Mouse (Mus musculus) lung, embryonic 14.5 days (tissue): Measurements from ENCODE around the gene Hist3h2a. TPM values are rescaled to one million over a fixed set of nuclear protein-coding genes. Genes with fewer than 3 reads are reported as not detected.

Experiments used
- ATAC-seq: fragments of 200-750 bp; cut with Nextera tagmentation; 2 replicates; pipeline ENCODE4 v1.8.0; 2017; ENCODE audit warnings: mild to moderate bottlenecking, moderate TSS enrichment, moderate library complexity; ENCODE audit not compliant: insufficient read depth
- DNase-seq: peaks from one replicate; pipeline ENCODE4 v3.0.0-alpha.2; 2015
- H3K27ac ChIP-seq: fragments of 300-500 bp; sonication (generic); 2 replicates; pipeline ENCODE4 v1.5.1; 2014; ENCODE audit warnings: low read depth, mild to moderate bottlenecking, moderate library complexity
- H3K27me3 ChIP-seq: fragments of 300-500 bp; sonication (generic); 2 replicates; pipeline ENCODE4 v1.6.1; 2014; ENCODE audit warnings: low read length, control low read depth; ENCODE audit not compliant: insufficient read depth
- H3K36me3 ChIP-seq: fragments of 300-500 bp; sonication (generic); 2 replicates; pipeline ENCODE4 v1.6.1; 2014; ENCODE audit warnings: control low read depth; ENCODE audit not compliant: insufficient read depth
- H3K4me1 ChIP-seq: fragments of 300-500 bp; sonication (generic); 2 replicates; pipeline ENCODE4 v1.6.1; 2014; ENCODE audit warnings: antibody characterized with exemption, control low read depth; ENCODE audit not compliant: insufficient read depth
- H3K4me2 ChIP-seq: fragments of 300-500 bp; sonication (generic); 2 replicates; pipeline ENCODE4 v1.6.1; 2014; ENCODE audit warnings: mild to moderate bottlenecking
- H3K4me3 ChIP-seq: fragments of 300-500 bp; sonication (generic); 2 replicates; pipeline ENCODE4 v1.5.1; 2014; ENCODE audit warnings: low read depth, low read length
- H3K9ac ChIP-seq: fragments of 300-500 bp; sonication (generic); 2 replicates; pipeline ENCODE4 v1.6.1; 2014
- H3K9me3 ChIP-seq: fragments of 300-500 bp; sonication (generic); 2 replicates; pipeline ENCODE4 v1.6.1; 2016; ENCODE audit warnings: low read depth, low read length, control low read depth
- CTCF ChIP-seq: IDR thresholded peaks from 2 replicates; pipeline ENCODE4 v1.5.1; 2016; ENCODE audit warnings: antibody characterized with exemption, low read depth
- WGBS: fragments of 180-500 bp; shearing (Covaris S2); extraction: QIAGEN DNeasy Blood & Tissue Kit; methylation state at CpG from one replicate; pipeline ENCODE4 v1.1.7; 2014; 5-methylcytosine and 5-hydroxymethylcytosine counted together
- polyA plus RNA-seq: library from polyadenylated mRNA; unstranded; fragments of >200 nt; fragmentation: Nextera tagmentation; extraction: Ambion mirVana; gene quantifications from 2 replicates; pipeline ENCODE4 v1.2.1, GENCODE M21; 2014

Gene Hist3h2a
- polyA plus RNA-seq, 1 experiment from 2014 or later, result 18.1 TPM

DNA sequence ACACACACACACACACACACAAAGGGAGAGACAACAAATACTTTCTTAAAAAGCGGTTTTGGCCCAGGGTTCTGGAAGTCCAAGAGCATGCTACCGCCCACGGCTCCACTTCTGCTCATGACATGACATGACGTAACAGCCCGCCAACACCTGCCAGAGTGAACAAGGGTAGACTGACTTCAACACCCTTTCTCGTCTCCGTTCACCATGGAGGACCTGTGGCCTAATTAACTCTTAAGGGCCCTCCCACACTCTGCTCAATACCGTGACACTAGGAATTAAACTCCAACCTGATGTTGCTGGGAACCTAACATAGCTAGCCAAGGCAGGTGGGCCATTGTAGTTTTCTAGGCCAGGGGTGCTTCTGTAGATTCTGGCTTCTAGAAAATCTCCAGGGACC, 14.5 kb downstream of the Hist3h2a start:
- H3K36me3 ChIP-seq, result peaks cover 13% of the 10 kb centered on the region; the same call in 1 of the 2 replicates
- no peaks in the 10 kb centered on the region for H3K9me3 ChIP-seq
- no peak overlapping the region for H3K4me2 ChIP-seq
- no peak for TF ChIP-seq CTCF
- H3K9ac ChIP-seq, result no peak overlapping the region
- DNase-seq, result no peak
- no peaks in the 10 kb centered on the region for H3K27me3 ChIP-seq
- H3K4me1 ChIP-seq, result no peaks in the 10 kb centered on the region
- no peak overlapping the region for H3K4me3 ChIP-seq
- ATAC-seq, result no peak
- 64% methylated on average over 8 of the region's 8 CpGs for WGBS
- H3K27ac ChIP-seq, result 0 out of 2 replicates have a peak overlapping the region, but pooled peaks have one; percentile 36

DNA sequence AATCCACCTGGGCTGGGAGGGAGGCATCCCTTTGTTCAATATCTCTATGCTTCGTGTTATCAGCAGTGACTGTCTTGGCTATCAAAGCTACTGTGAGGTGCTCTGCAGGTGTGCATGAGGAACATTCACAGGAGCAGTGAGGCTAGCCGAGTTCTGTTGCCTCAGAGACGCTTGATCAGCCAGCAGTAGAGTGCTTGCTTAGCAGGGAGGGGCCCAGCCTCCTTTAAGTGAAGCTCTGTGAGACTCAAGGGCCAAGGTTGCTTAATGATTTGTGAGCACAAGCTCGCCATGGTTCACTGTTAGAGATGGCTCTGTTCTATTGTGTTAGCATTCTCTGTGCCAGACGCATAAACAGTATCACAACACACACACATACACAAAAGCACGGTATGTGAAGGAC, 15.2 kb downstream of the Hist3h2a start:
- no peak overlapping the region for H3K27ac ChIP-seq
- DNase-seq (peak; percentile 55), ATAC-seq (no peak; the same call in 1 of the 2 replicates)
- H3K9me3 ChIP-seq, result no peaks in the 10 kb centered on the region
- H3K9ac ChIP-seq, result no peak overlapping the region
- no peak overlapping the region for H3K4me3 ChIP-seq
- peaks cover 13% of the 10 kb centered on the region; the same call in 1 of the 2 replicates for H3K36me3 ChIP-seq
- H3K4me1 ChIP-seq, result no peaks in the 10 kb centered on the region
- no peak for TF ChIP-seq CTCF
- 59% methylated on average over 6 of the region's 6 CpGs for WGBS
- H3K4me2 ChIP-seq, result no peak overlapping the region
- no peaks in the 10 kb centered on the region for H3K27me3 ChIP-seq

DNA sequence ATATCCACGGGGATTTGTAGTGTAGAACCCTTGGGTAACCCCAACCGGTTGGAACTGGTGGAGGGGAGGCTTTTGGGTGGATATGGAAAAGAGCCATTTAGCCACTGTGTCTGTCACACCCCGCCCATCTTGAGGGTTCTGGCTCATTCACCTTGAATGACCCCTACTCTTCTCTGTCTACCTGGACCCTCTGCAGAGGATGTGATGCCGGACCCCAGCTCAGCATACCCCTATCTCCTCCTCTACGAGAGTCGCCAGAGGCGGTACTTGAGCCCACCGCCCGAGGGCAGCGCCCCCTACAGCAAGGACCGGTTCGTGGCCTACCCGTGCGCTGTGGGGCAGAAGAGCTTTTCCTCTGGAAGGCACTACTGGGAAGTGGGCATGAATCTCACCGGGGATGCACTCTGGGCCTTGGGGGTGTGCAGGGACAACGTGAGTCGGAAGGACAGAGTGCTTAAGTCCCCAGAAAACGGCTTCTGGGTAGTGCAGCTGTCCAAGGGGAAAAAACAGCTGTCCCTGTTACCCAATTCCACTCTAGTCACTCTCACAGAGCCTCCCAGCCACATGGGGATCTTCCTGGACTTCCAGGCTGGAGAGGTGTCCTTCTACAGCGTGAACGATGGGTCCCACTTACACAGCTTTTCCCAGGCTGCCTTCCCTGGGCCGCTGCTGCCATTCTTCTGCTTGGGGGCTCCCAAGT, 16.5 kb downstream of the Hist3h2a start:
- Histone ChIP-seq H3K4me1 (no peaks in the 10 kb centered on the region), H3K27ac (no peak overlapping the region), H3K27me3 (no peaks in the 10 kb centered on the region), H3K4me3 (no peak overlapping the region), H3K4me2 (no peak overlapping the region), H3K9ac (no peak overlapping the region), H3K36me3 (peaks cover 13% of the 10 kb centered on the region; the same call in 1 of the 2 replicates), H3K9me3 (no peaks in the 10 kb centered on the region)
- DNase-seq (no peak), ATAC-seq (no peak)
- WGBS, result 82% methylated on average over 21 of the region's 21 CpGs
- TF ChIP-seq CTCF, result peak; percentile 13; the same call in 1 of the 2 replicates

DNA sequence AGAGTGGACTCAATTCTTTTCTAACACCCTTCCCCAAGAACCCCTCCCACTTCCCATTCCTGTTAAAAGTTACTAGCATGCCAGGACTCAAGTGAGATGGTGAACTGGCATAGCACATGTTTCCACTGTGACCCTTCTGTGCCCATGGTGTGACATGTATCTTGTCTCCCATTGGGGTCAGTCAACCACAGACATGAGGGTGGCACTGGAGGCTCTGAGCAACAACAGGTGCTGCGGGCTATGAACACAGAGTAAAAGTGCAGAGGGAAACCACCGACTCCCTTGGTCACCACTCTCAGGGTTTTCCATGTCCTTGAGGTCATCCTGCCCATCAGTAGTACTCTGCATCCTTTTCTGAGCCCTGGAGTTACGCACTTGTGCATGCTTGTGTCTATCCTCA, 17.3 kb downstream of the Hist3h2a start:
- Histone ChIP-seq H3K9ac (no peak overlapping the region), H3K4me3 (no peak overlapping the region), H3K27ac (no peak overlapping the region), H3K36me3 (peaks cover 13% of the 10 kb centered on the region; the same call in 1 of the 2 replicates), H3K4me2 (no peak overlapping the region), H3K27me3 (no peaks in the 10 kb centered on the region), H3K4me1 (no peaks in the 10 kb centered on the region), H3K9me3 (no peaks in the 10 kb centered on the region)
- ATAC-seq (no peak), DNase-seq (no peak)
- no peak for TF ChIP-seq CTCF
- 94% methylated on average over 3 of the region's 3 CpGs for WGBS

DNA sequence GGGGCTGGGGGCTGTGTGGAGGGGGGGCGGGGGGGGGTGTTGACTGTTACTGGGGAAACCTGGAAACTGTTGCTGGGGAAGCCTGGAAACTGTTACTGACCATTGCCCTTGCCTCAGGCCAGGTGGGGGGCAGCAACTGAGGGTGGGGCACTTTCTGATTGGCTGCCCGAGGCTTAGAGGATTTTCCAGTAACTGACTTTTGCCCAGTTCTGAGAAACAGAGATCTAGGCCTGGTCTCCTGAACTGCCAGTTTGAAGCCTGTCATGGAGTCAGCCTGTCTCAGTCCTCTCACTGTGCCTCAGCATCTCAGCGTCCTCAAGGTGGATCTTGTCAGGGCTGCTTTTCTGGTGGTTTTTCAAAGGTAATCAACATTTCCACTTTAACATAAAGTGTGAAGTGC, 19.9 kb downstream of the Hist3h2a start:
- no peak for ATAC-seq
- 87% methylated on average over 3 of the region's 3 CpGs for WGBS
- DNase-seq, result no peak

DNA sequence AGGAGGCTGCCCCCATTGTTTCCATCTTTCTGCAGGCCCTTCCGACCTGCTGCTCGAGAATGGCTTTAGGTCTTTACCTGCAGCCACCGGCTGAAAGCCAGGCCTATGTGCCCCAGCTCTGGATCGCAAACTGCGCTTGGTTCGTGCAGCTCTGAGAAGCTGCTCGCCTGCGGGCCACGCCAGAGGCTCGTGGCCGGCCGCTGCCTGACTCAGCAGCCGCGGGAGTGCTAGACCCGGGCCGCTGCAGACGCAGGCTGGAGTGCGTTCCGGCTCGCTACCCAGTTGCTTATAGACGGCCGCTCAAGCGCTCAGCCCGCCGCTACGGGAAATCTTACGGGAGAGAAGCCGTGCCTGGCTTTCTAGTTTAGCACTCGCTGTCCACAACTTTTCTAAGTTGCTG, 22.7 kb downstream of the Hist3h2a start:
- no peaks in the 10 kb centered on the region for H3K9me3 ChIP-seq
- WGBS, result under 1% methylated on average over 29 of the region's 29 CpGs

More for the DNA sequence above, 19.9 kb downstream of the Hist3h2a start:
- peaks cover 13% of the 10 kb centered on the region; the same call in 1 of the 2 replicates for H3K36me3 ChIP-seq
- H3K9ac ChIP-seq, result no peak overlapping the region
- no peak overlapping the region for H3K4me3 ChIP-seq
- no peaks in the 10 kb centered on the region for H3K27me3 ChIP-seq
- 0 out of 2 replicates have a peak, but pooled peaks cover under 1% of the 10 kb centered on the region for H3K4me1 ChIP-seq
- TF ChIP-seq CTCF, result no peak
- H3K4me2 ChIP-seq, result no peak overlapping the region
- H3K9me3 ChIP-seq, result no peaks in the 10 kb centered on the region
- H3K27ac ChIP-seq, result no peak overlapping the region

DNA sequence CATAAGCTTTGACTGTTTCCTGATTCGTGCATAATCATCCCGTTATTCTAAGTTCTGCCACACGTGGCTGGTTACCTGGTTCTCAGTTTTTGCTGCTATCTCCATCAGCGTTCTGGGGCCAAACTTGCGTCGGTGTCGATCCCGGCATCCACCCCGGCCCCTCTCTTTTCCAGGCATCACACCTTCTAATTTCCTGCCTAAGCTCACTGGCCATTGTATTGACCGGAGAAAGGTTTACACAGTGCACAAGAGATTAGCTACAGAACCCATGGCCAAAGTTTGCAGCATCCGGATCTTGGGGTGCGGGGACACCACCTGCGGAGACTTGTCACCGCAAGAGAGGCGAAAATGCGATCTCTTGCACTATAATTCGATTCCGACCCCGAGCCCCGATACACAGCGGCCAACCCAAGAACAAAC, 23.1 kb downstream of the Hist3h2a start:
- Histone ChIP-seq H3K27ac (peak overlapping the region; percentile 72), H3K4me1 (0 out of 2 replicates have a peak, but pooled peaks cover 5% of the 10 kb centered on the region), H3K4me2 (peak overlapping the region; percentile 98), H3K4me3 (peak overlapping the region; percentile 94), H3K9me3 (no peaks in the 10 kb centered on the region), H3K9ac (peak overlapping the region; percentile 87), H3K27me3 (no peaks in the 10 kb centered on the region), H3K36me3 (peaks cover 16% of the 10 kb centered on the region)
- ATAC-seq (peak; percentile 23; the same call in 1 of the 2 replicates), DNase-seq (no peak)
- TF ChIP-seq CTCF, result no peak
- WGBS, result under 1% methylated on average over 21 of the region's 21 CpGs

More for the DNA sequence above, 22.7 kb downstream of the Hist3h2a start:
- TF ChIP-seq CTCF, result no peak
- H3K4me2 ChIP-seq, result peak overlapping the region; percentile 98
- H3K27me3 ChIP-seq, result no peaks in the 10 kb centered on the region
- 0 out of 2 replicates have a peak, but pooled peaks have one; percentile 4 for ATAC-seq
- 0 out of 2 replicates have a peak, but pooled peaks cover 5% of the 10 kb centered on the region for H3K4me1 ChIP-seq
- H3K36me3 ChIP-seq, result peaks cover 15% of the 10 kb centered on the region
- peak overlapping the region; percentile 87 for H3K9ac ChIP-seq
- H3K27ac ChIP-seq, result peak overlapping the region; percentile 72
- DNase-seq, result peak; percentile 47
- H3K4me3 ChIP-seq, result peak overlapping the region; percentile 94
